Mouse (Mus musculus) limb, embryonic 10.5 days (tissue): ENCODE results near the gene Slc5a5. TPM values are rescaled to one million over a fixed set of nuclear protein-coding genes. Genes with fewer than 3 reads are reported as not detected.
A peak's percentile ranks its signal among the peaks of the same experiment; 100 is the strongest.
"Not testable (repeated sequence)": the region's sequence is repeated elsewhere in the genome, so short reads cannot be mapped to it uniquely, and the experiment has no call there.

Source experiments
- DNase-seq: peaks from one replicate; pipeline ENCODE4 v3.0.0-alpha.2; 2017; ENCODE audit warnings: low spot score
- H3K27ac ChIP-seq: fragments of 300-500 bp; sonication (generic); 2 replicates; pipeline ENCODE4 v1.5.1; 2016; ENCODE audit warnings: mild to moderate bottlenecking
- H3K27me3 ChIP-seq: fragments of 300-500 bp; sonication (generic); 2 replicates; pipeline ENCODE4 v1.6.1; 2016; ENCODE audit warnings: low read depth, mild to moderate bottlenecking; ENCODE audit not compliant: poor library complexity, severe bottlenecking
- H3K36me3 ChIP-seq: fragments of 300-500 bp; sonication (generic); 2 replicates; pipeline ENCODE4 v1.6.1; 2016; ENCODE audit warnings: mild to moderate bottlenecking, moderate library complexity
- H3K4me1 ChIP-seq: fragments of 300-500 bp; sonication (generic); 2 replicates; pipeline ENCODE4 v1.6.1; 2016
- H3K4me3 ChIP-seq: fragments of 300-500 bp; sonication (generic); 2 replicates; pipeline ENCODE4 v1.5.1; 2016; ENCODE audit warnings: mild to moderate bottlenecking, moderate library complexity
- H3K9me3 ChIP-seq: fragments of 300-500 bp; sonication (generic); replicated peaks from 2 replicates; pipeline ENCODE4 v1.6.1; 2016; ENCODE audit warnings: mild to moderate bottlenecking
- WGBS: fragments of 180-500 bp; shearing (Covaris S2); methylation state at CpG from one replicate; pipeline ENCODE4 v1.1.7; 2016; 5-methylcytosine and 5-hydroxymethylcytosine counted together
- polyA plus RNA-seq: library from polyadenylated mRNA; unstranded; fragments of >200 nt; fragmentation: Nextera tagmentation; extraction: Ambion mirVana; gene quantifications from 2 replicates; pipeline ENCODE4 v1.2.1, GENCODE M21; 2016

The Slc5a5 gene
- polyA plus RNA-seq, 1 experiment from 2014 or later = 0.23 TPM

DNA sequence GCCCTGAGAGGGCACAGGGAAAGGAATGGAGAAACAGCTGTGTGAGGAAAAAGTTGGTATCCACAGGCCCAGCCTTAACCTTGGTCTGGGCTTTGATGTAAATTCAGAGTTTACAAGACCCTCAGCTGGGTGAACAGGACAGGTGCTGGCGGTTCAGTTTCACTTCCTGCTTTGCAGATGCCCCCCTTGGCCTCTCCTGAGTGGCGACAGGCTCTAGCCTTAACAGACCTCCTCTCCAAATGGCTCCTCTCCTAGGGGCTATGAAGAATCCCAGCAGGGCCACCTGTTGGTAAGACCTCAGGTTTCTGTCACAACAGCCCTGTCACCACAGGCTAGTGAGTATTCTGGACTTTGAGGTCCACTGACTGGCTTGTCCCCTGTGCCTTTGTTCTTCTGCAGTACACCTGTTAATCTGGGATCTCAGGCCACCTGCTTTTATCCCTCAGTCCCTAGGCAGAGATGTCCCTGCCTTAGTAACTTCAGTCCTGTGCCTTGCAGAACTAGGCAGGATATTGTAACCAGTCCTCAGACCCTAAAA, 6.2 kb upstream of the Slc5a5 start:
- peaks cover 28% of the 10 kb centered on the region for H3K36me3 ChIP-seq
- H3K4me1 ChIP-seq = peaks cover 29% of the 10 kb centered on the region
- no peak for DNase-seq
- peak overlapping the region; percentile 83; the same call in 1 of the 2 replicates for H3K4me3 ChIP-seq
- no peaks in the 10 kb centered on the region for H3K9me3 ChIP-seq
- peak overlapping the region; percentile 96 for H3K27ac ChIP-seq
- H3K27me3 ChIP-seq = peaks cover 30% of the 10 kb centered on the region
- 42% methylated on average over 2 of the region's 2 CpGs for WGBS

DNA sequence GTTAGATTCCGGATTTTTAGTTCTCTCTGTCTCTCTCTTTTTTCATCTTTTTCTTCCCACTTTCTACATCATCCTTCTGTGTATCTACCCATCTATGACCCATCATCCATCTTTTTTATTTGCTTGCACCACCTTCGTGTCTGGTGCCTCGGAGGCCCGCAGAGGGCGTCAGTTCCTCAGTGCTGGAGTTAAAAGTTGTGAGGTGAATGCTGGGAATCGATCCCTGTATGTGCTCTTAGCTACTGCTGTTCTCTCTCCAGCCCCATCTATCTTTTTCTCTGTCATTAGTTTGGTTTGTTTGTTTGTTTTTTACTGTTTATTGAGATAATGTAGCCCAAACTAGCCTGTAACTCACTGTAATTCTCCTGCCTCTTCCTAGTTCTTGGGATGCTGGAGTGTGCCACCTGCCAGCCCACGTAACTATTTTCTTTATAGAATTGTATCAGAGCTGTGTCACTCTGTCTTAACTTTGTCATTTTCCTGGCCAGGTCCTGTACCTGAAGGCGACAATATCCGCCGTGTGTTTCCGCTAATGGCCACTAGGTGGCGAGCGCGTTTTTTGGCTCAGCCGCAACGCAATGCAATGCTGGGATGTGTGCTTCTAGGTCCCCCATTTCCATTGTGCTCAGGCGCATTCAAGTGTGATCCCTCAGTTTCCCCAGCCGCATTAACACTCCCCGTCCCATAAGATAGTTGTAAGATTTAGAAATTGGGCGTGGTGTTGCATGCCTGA, 5.3 kb upstream of the Slc5a5 start:
- peak; percentile 90 for DNase-seq
- under 1% methylated on average over 20 of the region's 20 CpGs for WGBS
- peaks cover 31% of the 10 kb centered on the region for H3K27me3 ChIP-seq
- peaks cover 37% of the 10 kb centered on the region for H3K36me3 ChIP-seq
- H3K4me3 ChIP-seq = peak overlapping the region; percentile 83
- peaks cover 33% of the 10 kb centered on the region for H3K4me1 ChIP-seq
- peak overlapping the region; percentile 96 for H3K27ac ChIP-seq
- no peaks in the 10 kb centered on the region for H3K9me3 ChIP-seq

- under 1% methylated on average over 60 of the region's 60 CpGs for WGBS
- Histone ChIP-seq H3K36me3 (peaks cover 37% of the 10 kb centered on the region), H3K9me3 (no peaks in the 10 kb centered on the region), H3K27me3 (peaks cover 32% of the 10 kb centered on the region), H3K27ac (peak within 1 kb of the TSS; percentile 96), H3K4me1 (peaks cover 40% of the 10 kb centered on the region), H3K4me3 (peak within 1 kb of the TSS; percentile 83)
- DNase-seq = peak; percentile 93
Observed at GRCm38 (mm10) chr8:70897021-70897680, 4.6 kb upstream of the Slc5a5 start, which contains the start of gene Rpl18a. TSS of gene Rpl18a (minus strand) at chr8:70897412.

- peak overlapping the region; percentile 83 for H3K4me3 ChIP-seq
- H3K9me3 ChIP-seq = no peaks in the 10 kb centered on the region
- DNase-seq = no peak
- peak overlapping the region; percentile 96 for H3K27ac ChIP-seq
- H3K27me3 ChIP-seq = peaks cover 36% of the 10 kb centered on the region
- 5% methylated on average over 25 of the region's 25 CpGs for WGBS
- peaks cover 37% of the 10 kb centered on the region for H3K36me3 ChIP-seq
- peaks cover 47% of the 10 kb centered on the region for H3K4me1 ChIP-seq
Observed at GRCm38 (mm10) chr8:70896316-70897020, 3.9 kb upstream of the Slc5a5 start.

- H3K9me3 ChIP-seq, DNase-seq, H3K27ac ChIP-seq: not testable (repeated sequence)
- peak overlapping the region; percentile 83 for H3K4me3 ChIP-seq
- H3K36me3 ChIP-seq = peaks cover 37% of the 10 kb centered on the region
- 88% methylated on average over 24 of the region's 24 CpGs for WGBS
- peaks cover 48% of the 10 kb centered on the region for H3K4me1 ChIP-seq
- peaks cover 43% of the 10 kb centered on the region for H3K27me3 ChIP-seq
Observed at GRCm38 (mm10) chr8:70895571-70896259, 3.2 kb upstream of the Slc5a5 start.

- DNase-seq = no peak
- H3K27ac ChIP-seq = no peak overlapping the region
- H3K9me3 ChIP-seq = no peaks in the 10 kb centered on the region
- 0 out of 2 replicates have a peak overlapping the region, but pooled peaks have one; percentile 83 for H3K4me3 ChIP-seq
- peaks cover 37% of the 10 kb centered on the region for H3K36me3 ChIP-seq
- H3K4me1 ChIP-seq = peaks cover 48% of the 10 kb centered on the region
- WGBS = 92% methylated on average over 8 of the region's 8 CpGs
- H3K27me3 ChIP-seq = peaks cover 51% of the 10 kb centered on the region
Observed at GRCm38 (mm10) chr8:70894771-70895545, 2.4 kb upstream of the Slc5a5 start.

- Histone ChIP-seq H3K36me3 (peaks cover 37% of the 10 kb centered on the region), H3K4me1 (peaks cover 48% of the 10 kb centered on the region), H3K9me3 (no peaks in the 10 kb centered on the region), H3K27me3 (peaks cover 56% of the 10 kb centered on the region), H3K27ac (no peak overlapping the region), H3K4me3 (0 out of 2 replicates have a peak overlapping the region, but pooled peaks have one; percentile 5)
- no peak for DNase-seq
- WGBS = 72% methylated on average over 2 of the region's 2 CpGs
Observed at GRCm38 (mm10) chr8:70894385-70894720, 1.8 kb upstream of the Slc5a5 start.

DNA sequence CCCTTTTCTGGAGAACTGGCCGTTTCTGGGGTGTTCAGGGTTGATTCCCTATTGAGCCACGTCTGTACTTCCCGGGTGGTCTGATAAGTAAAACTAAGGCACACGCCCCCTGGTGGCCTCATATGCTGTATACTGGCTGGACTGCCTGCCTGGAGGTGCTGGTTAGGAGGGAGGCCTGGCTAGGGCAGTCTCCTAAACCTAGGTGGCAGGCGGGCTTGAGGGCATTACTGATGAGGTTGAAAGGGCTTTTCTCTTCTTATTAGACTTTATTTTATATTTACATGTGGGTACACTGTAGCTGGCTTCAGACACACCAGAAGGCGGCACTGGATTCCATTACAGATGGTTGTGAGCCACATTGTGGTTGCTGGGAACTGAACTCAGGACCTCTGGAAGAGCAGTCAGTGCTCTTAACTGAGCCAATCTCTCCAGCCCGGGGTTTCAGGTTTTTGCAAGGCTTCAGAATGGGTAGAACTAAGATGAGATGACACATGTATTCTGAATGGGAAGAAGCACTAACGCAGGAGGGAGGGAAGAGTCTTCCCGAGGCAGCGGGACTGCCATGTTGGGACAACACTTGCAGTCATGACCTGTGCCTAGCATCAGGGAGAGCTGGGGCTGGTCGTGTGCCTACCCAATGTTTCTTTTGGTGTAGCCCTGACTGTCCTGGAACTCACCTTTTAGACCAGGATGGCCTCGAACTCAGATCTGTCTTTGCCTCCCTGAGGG, 1.3 kb upstream of the Slc5a5 start:
- Histone ChIP-seq H3K36me3 (peaks cover 39% of the 10 kb centered on the region), H3K27me3 (peaks cover 61% of the 10 kb centered on the region), H3K9me3 (no peaks in the 10 kb centered on the region), H3K4me3 (0 out of 2 replicates have a peak overlapping the region, but pooled peaks have one; percentile 5), H3K27ac (no peak overlapping the region), H3K4me1 (peaks cover 44% of the 10 kb centered on the region)
- WGBS = 26% methylated on average over 12 of the region's 12 CpGs
- peak; percentile 91 for DNase-seq

DNA sequence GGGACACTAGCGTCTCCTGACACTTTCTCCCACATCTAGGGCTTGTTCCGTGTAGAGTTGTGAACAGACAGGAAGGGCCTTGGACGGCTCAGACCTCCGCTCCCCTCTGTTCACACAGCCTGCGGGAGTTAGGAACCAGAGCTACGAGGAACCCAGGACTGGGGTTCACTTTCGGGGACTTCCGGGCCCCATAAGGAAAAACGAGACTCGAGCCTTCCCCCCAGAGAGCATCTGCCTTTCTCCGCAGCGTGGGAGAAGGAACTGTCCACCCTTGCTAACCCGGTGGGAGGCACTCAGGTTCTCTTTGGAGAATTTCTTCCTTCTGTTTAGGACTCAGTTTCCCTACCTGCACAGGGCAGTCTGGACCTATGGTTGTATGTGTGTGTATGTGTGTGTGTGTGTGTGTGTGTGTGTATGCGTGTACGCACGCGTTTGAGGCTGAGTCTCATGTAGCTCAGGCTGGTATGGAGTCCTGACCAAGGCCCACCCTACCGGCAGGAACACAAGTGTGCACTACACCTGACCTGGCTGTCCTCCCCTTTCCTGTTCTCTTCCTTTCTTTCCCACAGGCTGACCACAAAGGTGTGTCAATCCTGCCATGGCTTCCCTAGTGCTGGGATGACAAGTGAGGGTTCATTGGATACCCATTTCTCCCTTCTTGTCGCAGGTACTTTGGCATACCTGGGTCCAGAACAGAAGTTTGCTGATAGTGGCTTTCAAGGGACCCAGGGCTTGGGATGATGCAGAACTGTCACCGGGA, 519 bp upstream of the Slc5a5 start:
- peaks cover 39% of the 10 kb centered on the region for H3K36me3 ChIP-seq
- peak overlapping the region; percentile 46 for H3K4me3 ChIP-seq
- peaks cover 37% of the 10 kb centered on the region for H3K4me1 ChIP-seq
- no peak for DNase-seq
- no peak overlapping the region for H3K27ac ChIP-seq
- H3K9me3 ChIP-seq = no peaks in the 10 kb centered on the region
- WGBS = 24% methylated on average over 20 of the region's 20 CpGs
- peaks cover 69% of the 10 kb centered on the region for H3K27me3 ChIP-seq

GRCm38 (mm10) chr8:70891356-70891755, 1.2 kb downstream of the Slc5a5 start:
- Histone ChIP-seq H3K36me3 (peaks cover 37% of the 10 kb centered on the region), H3K9me3 (no peaks in the 10 kb centered on the region), H3K4me1 (peaks cover 40% of the 10 kb centered on the region), H3K27me3 (peaks cover 77% of the 10 kb centered on the region), H3K27ac (no peak overlapping the region), H3K4me3 (peak overlapping the region; percentile 31)
- WGBS = 4% methylated on average over 21 of the region's 21 CpGs
- peak; percentile 64 for DNase-seq

GRCm38 (mm10) chr8:70890656-70891055, 1.9 kb downstream of the Slc5a5 start:
- peaks cover 34% of the 10 kb centered on the region for H3K4me1 ChIP-seq
- H3K9me3 ChIP-seq = no peaks in the 10 kb centered on the region
- H3K4me3 ChIP-seq = no peak overlapping the region
- WGBS = 88% methylated on average over 5 of the region's 5 CpGs
- no peak overlapping the region for H3K27ac ChIP-seq
- peaks cover 84% of the 10 kb centered on the region for H3K27me3 ChIP-seq
- no peak for DNase-seq
- H3K36me3 ChIP-seq = peaks cover 30% of the 10 kb centered on the region
